9 mouse cellular contexts compared by ENCODE assay signal in genomic region chr4:150569834-150570571, GRCm38 (mm10).
DNase-seq lines count a peak whose midpoint lies in the region; ATAC-seq and TF ChIP-seq lines count a peak whose summit lies in the region.
"Had no signal": no experiment of that assay in that cellular context is flagged by ENCODE, and none has a peak within 500 bp of the region (broad histone marks: within the 10 kb centered on the region; RNA-seq: fewer than 3 reads in every experiment).

No protein-coding gene starts in this region.

- no peaks in the 10 kb centered on the region for H3K27me3 ChIP-seq in cerebellum, adult 2 months (ENCODE audit: control insufficient read depth, insufficient read depth, low read length)
- H3K27me3 ChIP-seq in kidney, embryonic 15.5 days = no peaks in the 10 kb centered on the region
- H3K27me3 ChIP-seq in lung, postnatal 0 days (replicated peaks; ENCODE audit: insufficient read depth, low read length) = no peaks in the 10 kb centered on the region
- H3K27me3 ChIP-seq: Patski had no signal

- H3K4me2 ChIP-seq in kidney, embryonic 15.5 days = peak overlapping the region; percentile 67
- peak overlapping the region; percentile 75 for H3K4me2 ChIP-seq in lung, postnatal 0 days (replicated peaks; ENCODE audit: low read depth, low read length)

- H3K9ac ChIP-seq in kidney, embryonic 15.5 days = peak overlapping the region; percentile 96
- H3K9ac ChIP-seq in lung, postnatal 0 days (replicated peaks; ENCODE audit: low read depth) = peak overlapping the region; percentile 82

- TF ChIP-seq EP300 in lung, postnatal 0 days (IDR thresholded peaks at IDR 0.05) = no peak

- H3K9me3 ChIP-seq in kidney, embryonic 15.5 days (replicated peaks) = no peaks in the 10 kb centered on the region
- H3K9me3 ChIP-seq in lung, postnatal 0 days (ENCODE audit: low read length) = no peaks in the 10 kb centered on the region

- under 1% methylated on average over 27 of the region's 27 CpGs for WGBS in cerebellum, adult 2 months
- WGBS in kidney, embryonic 15.5 days = under 1% methylated on average over 27 of the region's 27 CpGs
- under 1% methylated on average over 27 of the region's 27 CpGs for WGBS in lung, postnatal 0 days

- TF ChIP-seq CTCF in cerebellum, adult 2 months (IDR thresholded peaks at IDR 0.05; ENCODE audit: borderline replicate concordance, insufficient read depth, low read depth, low read length) = no peak
- TF ChIP-seq CTCF in brain, embryonic 14.5 days (IDR thresholded peaks at IDR 0.05; ENCODE audit: borderline replicate concordance, extremely low read depth, insufficient read depth, insufficient read length) = 0 out of 2 replicates have a peak, but pooled peaks have one; percentile 5
- peak; percentile 26; the same call in 1 of the 2 replicates for TF ChIP-seq CTCF in lung, postnatal 0 days (IDR thresholded peaks at IDR 0.05)

- H3K4me1 ChIP-seq in cerebellum, adult 2 months (ENCODE audit: control insufficient read depth, insufficient read depth, low read length) = peaks cover 18% of the 10 kb centered on the region
- H3K4me1 ChIP-seq in kidney, embryonic 15.5 days = peaks cover 70% of the 10 kb centered on the region
- peaks cover 19% of the 10 kb centered on the region; the same call in 1 of the 2 replicates for H3K4me1 ChIP-seq in lung, postnatal 0 days (ENCODE audit: insufficient read depth, low read depth, low read length)

- no peak for ATAC-seq in kidney, embryonic 15.5 days (replicated peaks; ENCODE audit: low FRiP score)
- ATAC-seq in lung, postnatal 0 days = peak; percentile 55

- peak overlapping the region; percentile 94 for H3K4me3 ChIP-seq in cerebellum, adult 2 months (replicated peaks; ENCODE audit: insufficient read depth, low read depth, low read length)
- H3K4me3 ChIP-seq in kidney, embryonic 15.5 days (replicated peaks) = peak overlapping the region; percentile 82
- peak overlapping the region; percentile 85 for H3K4me3 ChIP-seq in lung, postnatal 0 days (ENCODE audit: low read depth, low read length)

- peak in 1 of 2 experiments; percentile 44 for DNase-seq in cerebellum, adult 2 months
- no peak for DNase-seq in cerebellum, adult 8-10 months
- DNase-seq in 3T3-L1 (ENCODE audit: low read depth, low spot score) = peak; percentile 50
- peak; percentile 77 for DNase-seq in brain, embryonic 14.5 days (ENCODE audit: low read depth)
- peak; percentile 57 for DNase-seq in heart, adult 8-10 months (ENCODE audit: low spot score)
- peak; percentile 61 for DNase-seq in lung, postnatal 0 days (ENCODE audit: low spot score)
- DNase-seq in right cerebral cortex, postnatal 25 days = peak; percentile 44

- peak overlapping the region; percentile 98 for H3K27ac ChIP-seq in cerebellum, adult 2 months (ENCODE audit: insufficient read depth, low read length)
- peak overlapping the region; percentile 98 for H3K27ac ChIP-seq in kidney, embryonic 15.5 days
- peak overlapping the region; percentile 95 for H3K27ac ChIP-seq in lung, postnatal 0 days (ENCODE audit: low read length)

- no peak for TF ChIP-seq POLR2A in cerebellum, adult 2 months (IDR thresholded peaks at IDR 0.05; ENCODE audit: borderline replicate concordance, insufficient read depth, low read length)
- no peak for TF ChIP-seq POLR2A in brain, embryonic 14.5 days (IDR thresholded peaks at IDR 0.05; ENCODE audit: borderline replicate concordance, extremely low read depth, insufficient read depth, insufficient read length, poor library complexity, severe bottlenecking)

- peaks cover 26% of the 10 kb centered on the region; the same call in 1 of the 2 replicates for H3K36me3 ChIP-seq in kidney, embryonic 15.5 days
- no peaks in the 10 kb centered on the region for H3K36me3 ChIP-seq in lung, postnatal 0 days (ENCODE audit: insufficient read depth, low read length)
